Mouse (Mus musculus): Measurements from ENCODE around the gene Olfr458. TPM values are rescaled to one million over a fixed set of nuclear protein-coding genes. Genes with fewer than 3 reads are reported as not detected.
"Not testable (repeated sequence)": the region's sequence is repeated elsewhere in the genome, so short reads cannot be mapped to it uniquely, and the experiment has no call there.

The Olfr458 gene
- polyA plus RNA-seq, 1 experiment = not detected

GRCm38 (mm10) chr6:42487114-42487513 lies 22.1 kb upstream of the Olfr458 start, which contains the start of gene Olfr456:
TSS of gene Olfr456 (minus strand) at chr6:42487214.
- no peaks in the 10 kb centered on the region for H3K79me2 ChIP-seq (ENCODE audit: control insufficient read depth, insufficient read depth)
- H3K36me3 ChIP-seq (ENCODE audit: control insufficient read depth, insufficient read depth) = no peaks in the 10 kb centered on the region
- H3K4me3 ChIP-seq (ENCODE audit: insufficient read depth, poor library complexity, severe bottlenecking) = no peak within 1 kb of the TSS
- no peaks in the 10 kb centered on the region for H3K27me3 ChIP-seq (ENCODE audit: control insufficient read depth, insufficient read depth, insufficient read length)
- H3ac ChIP-seq (ENCODE audit: control insufficient read depth, insufficient read length, low read depth) = no peak within 1 kb of the TSS
- TF ChIP-seq CTCF (IDR thresholded peaks at IDR 0.05; ENCODE audit: control insufficient read depth, insufficient read depth, insufficient read length) (no peak), USF1 (IDR thresholded peaks at IDR 0.05; ENCODE audit: low read depth) (no peak), FOSL1 (IDR thresholded peaks at IDR 0.05; ENCODE audit: insufficient read depth, low read length, poor library complexity, severe bottlenecking) (no peak), MAX (IDR thresholded peaks at IDR 0.05) (no peak), CEBPB (IDR thresholded peaks at IDR 0.05; ENCODE audit: low read depth) (no peak)
- H3K79me3 ChIP-seq (ENCODE audit: low read depth) = no peaks in the 10 kb centered on the region

GRCm38 (mm10) chr6:42484633-42485032 lies 19.6 kb upstream of the Olfr458 start:
- H3K79me3 ChIP-seq (ENCODE audit: low read depth) = no peaks in the 10 kb centered on the region
- H3K27me3 ChIP-seq (ENCODE audit: control insufficient read depth, insufficient read depth, insufficient read length) = no peaks in the 10 kb centered on the region
- no peak overlapping the region for H3ac ChIP-seq (ENCODE audit: control insufficient read depth, insufficient read length, low read depth)
- H3K36me3 ChIP-seq (ENCODE audit: control insufficient read depth, insufficient read depth) = no peaks in the 10 kb centered on the region
- H3K79me2 ChIP-seq (ENCODE audit: control insufficient read depth, insufficient read depth) = no peaks in the 10 kb centered on the region
- H3K4me3 ChIP-seq (ENCODE audit: insufficient read depth, poor library complexity, severe bottlenecking) = no peak overlapping the region
- TF ChIP-seq USF1 (IDR thresholded peaks at IDR 0.05; ENCODE audit: low read depth) (no peak), CTCF (IDR thresholded peaks at IDR 0.05; ENCODE audit: control insufficient read depth, insufficient read depth, insufficient read length) (no peak), MYOG (IDR thresholded peaks at IDR 0.05; ENCODE audit: control insufficient read depth, extremely low read depth, insufficient read length) (no peak), MYOD1 (IDR thresholded peaks at IDR 0.05; ENCODE audit: control insufficient read depth, insufficient read length, low read depth) (no peak), FOSL1 (IDR thresholded peaks at IDR 0.05; ENCODE audit: insufficient read depth, low read length, poor library complexity, severe bottlenecking) (no peak), MAX (IDR thresholded peaks at IDR 0.05) (no peak), CEBPB (IDR thresholded peaks at IDR 0.05; ENCODE audit: low read depth) (no peak)

- Histone ChIP-seq H3K79me2 (ENCODE audit: control insufficient read depth, insufficient read depth) (no peaks in the 10 kb centered on the region), H3ac (ENCODE audit: control insufficient read depth, insufficient read length, low read depth) (no peak within 1 kb of the TSS), H3K79me3 (ENCODE audit: low read depth) (no peaks in the 10 kb centered on the region), H3K27me3 (ENCODE audit: control insufficient read depth, insufficient read depth, insufficient read length) (no peaks in the 10 kb centered on the region), H3K36me3 (ENCODE audit: control insufficient read depth, insufficient read depth) (no peaks in the 10 kb centered on the region), H3K4me3 (ENCODE audit: insufficient read depth, poor library complexity, severe bottlenecking) (no peak within 1 kb of the TSS)
- TF ChIP-seq MYOG (IDR thresholded peaks at IDR 0.05; ENCODE audit: control insufficient read depth, extremely low read depth, insufficient read length) = no peak
- TF ChIP-seq USF1 (IDR thresholded peaks at IDR 0.05; ENCODE audit: low read depth) = no peak
- TF ChIP-seq CTCF (IDR thresholded peaks at IDR 0.05; ENCODE audit: control insufficient read depth, insufficient read depth, insufficient read length) = no peak
- TF ChIP-seq CEBPB (IDR thresholded peaks at IDR 0.05; ENCODE audit: low read depth) = no peak
- no peak for TF ChIP-seq MAX (IDR thresholded peaks at IDR 0.05)
- TF ChIP-seq MYOD1 (IDR thresholded peaks at IDR 0.05; ENCODE audit: control insufficient read depth, insufficient read length, low read depth) = no peak
- no peak for TF ChIP-seq FOSL1 (IDR thresholded peaks at IDR 0.05; ENCODE audit: insufficient read depth, low read length, poor library complexity, severe bottlenecking)
Observed at GRCm38 (mm10) chr6:42476235-42476634, 11.2 kb upstream of the Olfr458 start, which contains the start of gene Olfr457. TSS of gene Olfr457 (minus strand) at chr6:42476335.

GRCm38 (mm10) chr6:42471298-42471697 lies 6.3 kb upstream of the Olfr458 start:
- not testable (repeated sequence) for H3K79me2 ChIP-seq (ENCODE audit: control insufficient read depth, insufficient read depth); H3K36me3 ChIP-seq (ENCODE audit: control insufficient read depth, insufficient read depth); H3K4me3 ChIP-seq (ENCODE audit: insufficient read depth, poor library complexity, severe bottlenecking); H3K79me3 ChIP-seq (ENCODE audit: low read depth); H3K27me3 ChIP-seq (ENCODE audit: control insufficient read depth, insufficient read depth, insufficient read length); H3ac ChIP-seq (ENCODE audit: control insufficient read depth, insufficient read length, low read depth)

DNA sequence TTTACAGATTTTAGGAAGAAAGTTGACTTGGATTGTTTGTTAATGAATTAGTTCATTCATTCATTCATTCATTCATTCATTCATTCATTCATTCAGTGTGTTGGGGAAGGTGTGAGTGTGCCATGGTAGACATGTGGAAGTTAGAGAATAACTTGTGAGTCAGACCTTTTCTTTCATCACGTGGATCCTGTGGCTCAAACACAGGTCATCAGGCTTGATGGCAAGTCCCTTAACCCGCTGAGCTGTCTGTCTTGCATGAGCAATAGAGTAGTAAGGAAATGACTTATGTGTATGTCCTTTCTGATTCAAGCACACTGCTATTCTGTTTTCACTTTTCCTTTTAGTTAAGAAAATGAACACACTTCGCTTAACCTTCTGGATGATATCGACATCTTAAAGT lies 5.5 kb upstream of the Olfr458 start:
- H3K4me3 ChIP-seq (ENCODE audit: insufficient read depth, poor library complexity, severe bottlenecking) = no peak overlapping the region
- no peak overlapping the region for H3ac ChIP-seq (ENCODE audit: control insufficient read depth, insufficient read length, low read depth)
- no peaks in the 10 kb centered on the region for H3K79me3 ChIP-seq (ENCODE audit: low read depth)
- no peaks in the 10 kb centered on the region for H3K36me3 ChIP-seq (ENCODE audit: control insufficient read depth, insufficient read depth)
- no peaks in the 10 kb centered on the region for H3K27me3 ChIP-seq (ENCODE audit: control insufficient read depth, insufficient read depth, insufficient read length)
- no peaks in the 10 kb centered on the region for H3K79me2 ChIP-seq (ENCODE audit: control insufficient read depth, insufficient read depth)
- no peak for TF ChIP-seq CTCF (IDR thresholded peaks at IDR 0.05; ENCODE audit: control insufficient read depth, insufficient read depth, insufficient read length)
- no peak for TF ChIP-seq MAX (IDR thresholded peaks at IDR 0.05)

DNA sequence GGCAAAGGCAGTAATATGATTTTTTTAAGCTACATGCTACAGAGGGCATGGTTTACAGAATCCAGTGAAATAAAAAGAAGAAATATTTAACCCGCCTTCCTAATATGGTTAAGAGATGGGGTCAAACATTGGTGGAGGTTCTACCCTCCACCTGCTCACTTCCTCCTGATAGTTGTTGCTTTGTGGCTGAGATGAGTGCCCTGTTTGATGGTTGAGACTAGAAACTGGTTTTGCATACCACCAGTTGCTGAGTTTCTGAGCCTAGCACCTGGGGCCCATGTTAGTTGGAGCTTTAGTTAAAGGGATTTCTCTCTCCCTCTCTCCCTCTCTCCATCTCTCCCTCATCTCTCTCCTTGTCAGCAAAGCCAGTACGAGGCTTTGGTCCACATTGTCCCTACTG lies 17.6 kb downstream of the Olfr458 start:
- TF ChIP-seq FOSL1 (IDR thresholded peaks at IDR 0.05; ENCODE audit: insufficient read depth, low read length, poor library complexity, severe bottlenecking) = no peak
- TF ChIP-seq CTCF (IDR thresholded peaks at IDR 0.05; ENCODE audit: control insufficient read depth, insufficient read depth, insufficient read length) = no peak
- no peak for TF ChIP-seq MYOD1 (IDR thresholded peaks at IDR 0.05; ENCODE audit: control insufficient read depth, insufficient read length, low read depth)
- TF ChIP-seq USF1 (IDR thresholded peaks at IDR 0.05; ENCODE audit: low read depth) = no peak
- TF ChIP-seq CEBPB (IDR thresholded peaks at IDR 0.05; ENCODE audit: low read depth) = no peak
- no peak for TF ChIP-seq MYOG (IDR thresholded peaks at IDR 0.05; ENCODE audit: control insufficient read depth, extremely low read depth, insufficient read length)
- no peak for TF ChIP-seq MAX (IDR thresholded peaks at IDR 0.05)
- no peaks in the 10 kb centered on the region for H3K27me3 ChIP-seq (ENCODE audit: control insufficient read depth, insufficient read depth, insufficient read length)
- no peaks in the 10 kb centered on the region for H3K36me3 ChIP-seq (ENCODE audit: control insufficient read depth, insufficient read depth)
- H3K4me3 ChIP-seq (ENCODE audit: insufficient read depth, poor library complexity, severe bottlenecking) = no peak overlapping the region
- no peaks in the 10 kb centered on the region for H3K79me2 ChIP-seq (ENCODE audit: control insufficient read depth, insufficient read depth)
- H3K79me3 ChIP-seq (ENCODE audit: low read depth) = no peaks in the 10 kb centered on the region
- H3ac ChIP-seq (ENCODE audit: control insufficient read depth, insufficient read length, low read depth) = no peak overlapping the region

Data from C2C12 (cell line).